Mouse (Mus musculus): Measurements from ENCODE around the gene Ddx24.

Ddx24 gene

GRCm38 (mm10) chr12:103376774-103377173 lies 48.9 kb downstream of the Ddx24 start:
- no peak overlapping the region for H3K4me3 ChIP-seq (replicated peaks; ENCODE audit: low read length)
- H3K9me3 ChIP-seq (ENCODE audit: low read length): no peaks in the 10 kb centered on the region; the same call in 1 of the 2 replicates
- TF ChIP-seq CTCF (conservative IDR thresholded peaks at IDR 0.05; ENCODE audit: low read length): no peak
- no peak for TF ChIP-seq POU5F1 (IDR thresholded peaks at IDR 0.05; ENCODE audit: borderline replicate concordance, low read length)
- TF ChIP-seq NANOG (IDR thresholded peaks at IDR 0.05; ENCODE audit: borderline replicate concordance, low read length): no peak
- H3K27me3 ChIP-seq (ENCODE audit: insufficient read depth, low read length): no peaks in the 10 kb centered on the region
- H3K4me1 ChIP-seq (replicated peaks; ENCODE audit: low read depth, low read length): 0 out of 2 replicates have a peak, but pooled peaks cover 3% of the 10 kb centered on the region
- H3K36me3 ChIP-seq (ENCODE audit: insufficient read depth, low read length): no peaks in the 10 kb centered on the region

- Histone ChIP-seq H3K9me3 (ENCODE audit: low read length) (no peaks in the 10 kb centered on the region; the same call in 1 of the 2 replicates), H3K36me3 (ENCODE audit: insufficient read depth, low read length) (no peaks in the 10 kb centered on the region), H3K27me3 (ENCODE audit: insufficient read depth, low read length) (peaks cover 3% of the 10 kb centered on the region), H3K4me1 (replicated peaks; ENCODE audit: low read depth, low read length) (0 out of 2 replicates have a peak, but pooled peaks cover 3% of the 10 kb centered on the region), H3K4me3 (replicated peaks; ENCODE audit: low read length) (no peak overlapping the region)
- no peak for TF ChIP-seq POU5F1 (IDR thresholded peaks at IDR 0.05; ENCODE audit: borderline replicate concordance, low read length)
Measured at GRCm38 (mm10) chr12:103376124-103376523, 49.5 kb downstream of the Ddx24 start.

- no peak overlapping the region for H3K4me3 ChIP-seq (replicated peaks; ENCODE audit: low read length)
- no peaks in the 10 kb centered on the region; the same call in 1 of the 2 replicates for H3K9me3 ChIP-seq (ENCODE audit: low read length)
- no peaks in the 10 kb centered on the region for H3K36me3 ChIP-seq (ENCODE audit: insufficient read depth, low read length)
- 0 out of 2 replicates have a peak, but pooled peaks cover 3% of the 10 kb centered on the region for H3K4me1 ChIP-seq (replicated peaks; ENCODE audit: low read depth, low read length)
- TF ChIP-seq NANOG (IDR thresholded peaks at IDR 0.05; ENCODE audit: borderline replicate concordance, low read length): no peak
- TF ChIP-seq POU5F1 (IDR thresholded peaks at IDR 0.05; ENCODE audit: borderline replicate concordance, low read length): no peak
- no peak for TF ChIP-seq CTCF (conservative IDR thresholded peaks at IDR 0.05; ENCODE audit: low read length)
- peaks cover 16% of the 10 kb centered on the region for H3K27me3 ChIP-seq (ENCODE audit: insufficient read depth, low read length)
Measured at GRCm38 (mm10) chr12:103373530-103374236, 51.9 kb downstream of the Ddx24 start.

GRCm38 (mm10) chr12:103371711-103372110 lies 53.9 kb downstream of the Ddx24 start:
- Histone ChIP-seq H3K36me3 (ENCODE audit: insufficient read depth, low read length) (no peaks in the 10 kb centered on the region), H3K4me1 (replicated peaks; ENCODE audit: low read depth, low read length) (peaks cover 15% of the 10 kb centered on the region), H3K9me3 (ENCODE audit: low read length) (no peaks in the 10 kb centered on the region; the same call in 1 of the 2 replicates), H3K4me3 (replicated peaks; ENCODE audit: low read length) (no peak overlapping the region), H3K27me3 (ENCODE audit: insufficient read depth, low read length) (peaks cover 23% of the 10 kb centered on the region)
- TF ChIP-seq NANOG (IDR thresholded peaks at IDR 0.05; ENCODE audit: borderline replicate concordance, low read length): no peak
- TF ChIP-seq CTCF (conservative IDR thresholded peaks at IDR 0.05; ENCODE audit: low read length): peak; percentile 96

- Histone ChIP-seq H3K36me3 (ENCODE audit: insufficient read depth, low read length) (no peaks in the 10 kb centered on the region), H3K27me3 (ENCODE audit: insufficient read depth, low read length) (peaks cover 23% of the 10 kb centered on the region), H3K9me3 (ENCODE audit: low read length) (no peaks in the 10 kb centered on the region; the same call in 1 of the 2 replicates), H3K4me3 (replicated peaks; ENCODE audit: low read length) (no peak overlapping the region), H3K4me1 (replicated peaks; ENCODE audit: low read depth, low read length) (peaks cover 12% of the 10 kb centered on the region)
- TF ChIP-seq POU5F1 (IDR thresholded peaks at IDR 0.05; ENCODE audit: borderline replicate concordance, low read length) (no peak), CTCF (conservative IDR thresholded peaks at IDR 0.05; ENCODE audit: low read length) (no peak), NANOG (IDR thresholded peaks at IDR 0.05; ENCODE audit: borderline replicate concordance, low read length) (no peak)
Measured at GRCm38 (mm10) chr12:103370861-103371260, 54.8 kb downstream of the Ddx24 start.

- peaks cover 12% of the 10 kb centered on the region for H3K4me1 ChIP-seq (replicated peaks; ENCODE audit: low read depth, low read length)
- TF ChIP-seq NANOG (IDR thresholded peaks at IDR 0.05; ENCODE audit: borderline replicate concordance, low read length) (no peak), POU5F1 (IDR thresholded peaks at IDR 0.05; ENCODE audit: borderline replicate concordance, low read length) (no peak)
- H3K27me3 ChIP-seq (ENCODE audit: insufficient read depth, low read length): peaks cover 28% of the 10 kb centered on the region
- no peak overlapping the region for H3K4me3 ChIP-seq (replicated peaks; ENCODE audit: low read length)
- no peaks in the 10 kb centered on the region for H3K9me3 ChIP-seq (ENCODE audit: low read length)
- no peaks in the 10 kb centered on the region for H3K36me3 ChIP-seq (ENCODE audit: insufficient read depth, low read length)
Measured at GRCm38 (mm10) chr12:103368777-103369176, 56.9 kb downstream of the Ddx24 start.

- H3K4me1 ChIP-seq (replicated peaks; ENCODE audit: low read depth, low read length): peaks cover 12% of the 10 kb centered on the region
- no peaks in the 10 kb centered on the region for H3K9me3 ChIP-seq (ENCODE audit: low read length)
- peak overlapping the region; percentile 45 for H3K4me3 ChIP-seq (replicated peaks; ENCODE audit: low read length)
- TF ChIP-seq CTCF (conservative IDR thresholded peaks at IDR 0.05; ENCODE audit: low read length) (no peak), POU5F1 (IDR thresholded peaks at IDR 0.05; ENCODE audit: borderline replicate concordance, low read length) (no peak), NANOG (IDR thresholded peaks at IDR 0.05; ENCODE audit: borderline replicate concordance, low read length) (no peak)
- H3K27me3 ChIP-seq (ENCODE audit: insufficient read depth, low read length): peaks cover 33% of the 10 kb centered on the region
- no peaks in the 10 kb centered on the region for H3K36me3 ChIP-seq (ENCODE audit: insufficient read depth, low read length)
Measured at GRCm38 (mm10) chr12:103368326-103368669, 57.3 kb downstream of the Ddx24 start.

GRCm38 (mm10) chr12:103367620-103368325 lies 57.9 kb downstream of the Ddx24 start:
- TF ChIP-seq NANOG (IDR thresholded peaks at IDR 0.05; ENCODE audit: borderline replicate concordance, low read length): no peak
- TF ChIP-seq POU5F1 (IDR thresholded peaks at IDR 0.05; ENCODE audit: borderline replicate concordance, low read length): no peak
- TF ChIP-seq CTCF (conservative IDR thresholded peaks at IDR 0.05; ENCODE audit: low read length): peak; percentile 81
- Histone ChIP-seq H3K4me3 (replicated peaks; ENCODE audit: low read length) (peak overlapping the region; percentile 45), H3K27me3 (ENCODE audit: insufficient read depth, low read length) (peaks cover 37% of the 10 kb centered on the region), H3K36me3 (ENCODE audit: insufficient read depth, low read length) (no peaks in the 10 kb centered on the region), H3K9me3 (ENCODE audit: low read length) (no peaks in the 10 kb centered on the region), H3K4me1 (replicated peaks; ENCODE audit: low read depth, low read length) (peaks cover 12% of the 10 kb centered on the region)
